Mouse (Mus musculus) embryonic facial prominence, embryonic 11.5 days (tissue): ENCODE measurements around the gene Snrpd2. TPM values are rescaled to one million over a fixed set of nuclear protein-coding genes. Genes with fewer than 3 reads are reported as not detected.
A peak's percentile ranks its signal among the peaks of the same experiment; 100 is the strongest.
"Not testable (repeated sequence)": the region's sequence is repeated elsewhere in the genome, so short reads cannot be mapped to it uniquely, and the experiment has no call there.

Source experiments
- ATAC-seq: fragments of 200-750 bp; cut with Nextera tagmentation; replicated peaks from 2 replicates; pipeline ENCODE4 v1.8.0; 2017; ENCODE audit warnings: low read depth; ENCODE audit not compliant: insufficient number of reproducible peaks, low FRiP score, low TSS enrichment
- DNase-seq: peaks from one replicate; pipeline ENCODE4 v3.0.0-alpha.2; 2015; ENCODE audit warnings: low spot score
- H3K27ac ChIP-seq: fragments of 300-500 bp; sonication (generic); replicated peaks from 2 replicates; pipeline ENCODE4 v1.5.1; 2014; ENCODE audit warnings: mild to moderate bottlenecking, low read depth, low read length, control low read depth
- H3K27me3 ChIP-seq: fragments of 300-500 bp; sonication (generic); 2 replicates; pipeline ENCODE4 v1.6.1; 2014; ENCODE audit warnings: mild to moderate bottlenecking, low read length, moderate library complexity, mixed read lengths; ENCODE audit not compliant: control insufficient read depth, insufficient read depth
- H3K36me3 ChIP-seq: fragments of 300-500 bp; sonication (generic); replicated peaks from 2 replicates; pipeline ENCODE4 v1.6.1; 2014; ENCODE audit warnings: low read depth, mild to moderate bottlenecking, low read length, moderate library complexity, mixed read lengths; ENCODE audit not compliant: control insufficient read depth, insufficient read depth
- H3K4me1 ChIP-seq: fragments of 300-500 bp; sonication (generic); 2 replicates; pipeline ENCODE4 v1.6.1; 2014; ENCODE audit warnings: low read length, mixed read lengths; ENCODE audit not compliant: control insufficient read depth, insufficient read depth
- H3K4me2 ChIP-seq: fragments of 300-500 bp; sonication (generic); 2 replicates; pipeline ENCODE4 v1.6.1; 2014; ENCODE audit warnings: low read depth, mild to moderate bottlenecking, control low read depth, low read length, moderate library complexity
- H3K4me3 ChIP-seq: fragments of 300-500 bp; sonication (generic); 2 replicates; pipeline ENCODE4 v1.5.1; 2014; ENCODE audit warnings: low read depth, low read length, control low read depth
- H3K9ac ChIP-seq: fragments of 300-500 bp; sonication (generic); replicated peaks from 2 replicates; pipeline ENCODE4 v1.6.1; 2014; ENCODE audit warnings: mild to moderate bottlenecking, control low read depth, low read length
- H3K9me3 ChIP-seq: fragments of 300-500 bp; sonication (generic); replicated peaks from 2 replicates; pipeline ENCODE4 v1.6.1; 2016; ENCODE audit warnings: mild to moderate bottlenecking, low read length, inconsistent platforms, mixed read lengths; ENCODE audit not compliant: control insufficient read depth
- WGBS: fragments of 180-500 bp; shearing (Covaris S2); extraction: QIAGEN DNeasy Blood & Tissue Kit; methylation state at CpG from one replicate; pipeline ENCODE4 v1.1.7; 2014; 5-methylcytosine and 5-hydroxymethylcytosine counted together
- polyA plus RNA-seq: library from polyadenylated mRNA; unstranded; fragments of >200 nt; fragmentation: Nextera tagmentation; extraction: Ambion mirVana; gene quantifications from 2 replicates; pipeline ENCODE4 v1.2.1, GENCODE M21; 2014

Gene Snrpd2
- polyA plus RNA-seq, 1 experiment from 2014 or later, result 157 TPM

- 0 out of 2 replicates have a peak, but pooled peaks have one; percentile 10 for ATAC-seq
- Histone ChIP-seq H3K36me3 (peaks cover 7% of the 10 kb centered on the region), H3K4me1 (no peaks in the 10 kb centered on the region), H3K4me2 (no peak overlapping the region), H3K9me3 (no peaks in the 10 kb centered on the region), H3K4me3 (no peak overlapping the region), H3K27me3 (no peaks in the 10 kb centered on the region), H3K27ac (no peak overlapping the region), H3K9ac (no peak overlapping the region)
- DNase-seq, result no peak
- 92% methylated on average over 38 of the region's 38 CpGs for WGBS
These were observed 12.7 kb upstream of the Snrpd2 start for GRCm38 (mm10) chr7:19136673-19137334.

- 49% methylated on average over 5 of the region's 5 CpGs for WGBS
- no peaks in the 10 kb centered on the region for H3K9me3 ChIP-seq
- no peak overlapping the region for H3K4me2 ChIP-seq
- ATAC-seq (no peak), DNase-seq (peak; percentile 71)
- no peak overlapping the region for H3K9ac ChIP-seq
- H3K27ac ChIP-seq, result no peak overlapping the region
- no peaks in the 10 kb centered on the region for H3K27me3 ChIP-seq
- H3K36me3 ChIP-seq, result peaks cover 7% of the 10 kb centered on the region
- no peak overlapping the region for H3K4me3 ChIP-seq
- H3K4me1 ChIP-seq, result no peaks in the 10 kb centered on the region
These were observed 12.1 kb upstream of the Snrpd2 start for GRCm38 (mm10) chr7:19137380-19137779.

- DNase-seq (no peak), ATAC-seq (no peak)
- 89% methylated on average over 10 of the region's 10 CpGs for WGBS
- Histone ChIP-seq H3K4me2 (no peak overlapping the region), H3K9ac (no peak overlapping the region), H3K9me3 (no peaks in the 10 kb centered on the region), H3K27me3 (no peaks in the 10 kb centered on the region), H3K27ac (no peak overlapping the region), H3K36me3 (no peaks in the 10 kb centered on the region; the same call in 1 of the 2 replicates), H3K4me3 (no peak overlapping the region), H3K4me1 (no peaks in the 10 kb centered on the region)
These were observed 2.7 kb upstream of the Snrpd2 start for GRCm38 (mm10) chr7:19146793-19147192.

GRCm38 (mm10) chr7:19147497-19148045 lies 2.0 kb upstream of the Snrpd2 start:
- no peaks in the 10 kb centered on the region for H3K4me1 ChIP-seq
- H3K27me3 ChIP-seq, result no peaks in the 10 kb centered on the region
- no peak overlapping the region for H3K9ac ChIP-seq
- H3K9me3 ChIP-seq, result no peaks in the 10 kb centered on the region
- H3K4me3 ChIP-seq, result no peak overlapping the region
- DNase-seq, result peak; percentile 33
- WGBS, result 50% methylated on average over 6 of the region's 6 CpGs
- no peaks in the 10 kb centered on the region; the same call in 1 of the 2 replicates for H3K36me3 ChIP-seq
- no peak overlapping the region for H3K4me2 ChIP-seq
- ATAC-seq, result no peak
- H3K27ac ChIP-seq, result no peak overlapping the region

GRCm38 (mm10) chr7:19148180-19148874 lies 1.2 kb upstream of the Snrpd2 start:
- Histone ChIP-seq H3K9ac (peak overlapping the region; percentile 35), H3K36me3 (peaks cover 3% of the 10 kb centered on the region), H3K4me3 (peak overlapping the region; percentile 62), H3K27ac (no peak overlapping the region), H3K4me2 (peak overlapping the region; percentile 65), H3K27me3 (no peaks in the 10 kb centered on the region), H3K4me1 (no peaks in the 10 kb centered on the region), H3K9me3 (no peaks in the 10 kb centered on the region)
- DNase-seq (no peak), ATAC-seq (no peak)
- WGBS, result 13% methylated on average over 20 of the region's 20 CpGs

GRCm38 (mm10) chr7:19148875-19149541 lies 514 bp upstream of the Snrpd2 start, which contains the start of gene Qpctl:
Gene Qpctl (minus strand): TSS chr7:19149291.
- H3K27me3 ChIP-seq, result no peaks in the 10 kb centered on the region
- ATAC-seq, result peak; percentile 94
- peak within 1 kb of the TSS; percentile 68 for H3K9ac ChIP-seq
- H3K4me1 ChIP-seq, result no peaks in the 10 kb centered on the region
- under 1% methylated on average over 43 of the region's 43 CpGs for WGBS
- H3K36me3 ChIP-seq, result peaks cover 7% of the 10 kb centered on the region
- no peaks in the 10 kb centered on the region for H3K9me3 ChIP-seq
- peak; percentile 99 for DNase-seq
- peak within 1 kb of the TSS; percentile 66 for H3K4me2 ChIP-seq
- no peak within 1 kb of the TSS; the same call in 1 of the 2 replicates for H3K27ac ChIP-seq
- H3K4me3 ChIP-seq, result peak within 1 kb of the TSS; percentile 62

GRCm38 (mm10) chr7:19151121-19151520 lies 1.6 kb downstream of the Snrpd2 start:
- H3K9me3 ChIP-seq, H3K36me3 ChIP-seq, H3K4me2 ChIP-seq, H3K27ac ChIP-seq, H3K9ac ChIP-seq, H3K4me1 ChIP-seq, DNase-seq, H3K4me3 ChIP-seq, H3K27me3 ChIP-seq, ATAC-seq: not testable (repeated sequence)
- 92% methylated on average over 10 of the region's 10 CpGs for WGBS
